Mouse (Mus musculus) heart, adult 2 months (tissue): Measurements from ENCODE around the gene Lmf2. TPM values are rescaled to one million over a fixed set of nuclear protein-coding genes. Genes with fewer than 3 reads are reported as not detected.

Experiments used
- DNase-seq, 2 experiments: peaks; one replicate each; pipeline ENCODE4 v3.0.0; 2021
- H3K27ac ChIP-seq: fragments of 200-600 bp; 2 replicates; pipeline ENCODE4 v1.8.1; 2022
- H3K27me3 ChIP-seq: fragments of 200-500 bp; 2 replicates; pipeline ENCODE4 v1.6.1; 2012; ENCODE audit warnings: mild to moderate bottlenecking, low read length, inconsistent platforms, mixed read lengths; ENCODE audit not compliant: control insufficient read depth, insufficient read depth
- H3K36me3 ChIP-seq: fragments of 200-500 bp; 2 replicates; pipeline ENCODE4 v1.6.1; 2012; ENCODE audit warnings: low read length, inconsistent platforms; ENCODE audit not compliant: control insufficient read depth, insufficient read depth
- H3K4me1 ChIP-seq: fragments of 200-500 bp; 2 replicates; pipeline ENCODE4 v1.6.1; 2011; ENCODE audit warnings: low read length; ENCODE audit not compliant: control insufficient read depth, insufficient read depth
- H3K4me3 ChIP-seq: fragments of 200-600 bp; 2 replicates; pipeline ENCODE4 v1.8.1; 2022
- H3K79me2 ChIP-seq: fragments of 200-500 bp; replicated peaks from 2 replicates; pipeline ENCODE4 v1.6.1; 2012; ENCODE audit warnings: mild to moderate bottlenecking, inconsistent platforms, low read length, moderate library complexity, mixed read lengths; ENCODE audit not compliant: control insufficient read depth, insufficient read depth
- H3K9ac ChIP-seq: fragments of 200-500 bp; 2 replicates; pipeline ENCODE4 v1.6.1; 2012; ENCODE audit warnings: low read depth, mild to moderate bottlenecking, control low read depth, inconsistent platforms, low read length, mixed read lengths
- CTCF ChIP-seq: fragments of 200-600 bp; IDR thresholded peaks from 2 replicates; pipeline ENCODE4 v1.8.1; 2022; ENCODE audit warnings: antibody characterized with exemption, mild to moderate bottlenecking, moderate library complexity
- EP300 ChIP-seq: fragments of 200-500 bp; IDR thresholded peaks from 2 replicates; pipeline ENCODE4 v1.6.1; 2011; ENCODE audit warnings: low read depth, low read length, control low read depth; ENCODE audit not compliant: insufficient read depth
- POLR2A ChIP-seq: fragments of 200-500 bp; IDR thresholded peaks from 2 replicates; pipeline ENCODE4 v1.6.1; 2011; ENCODE audit warnings: mild to moderate bottlenecking, low read depth, low read length, control low read depth; ENCODE audit not compliant: insufficient read depth
- WGBS: fragments of 180-500 bp; shearing (Covaris S2); methylation state at CpG from one replicate; pipeline ENCODE4 v1.1.7; 2018; 5-methylcytosine and 5-hydroxymethylcytosine counted together
- intact Hi-C: fragments of 180-260 bp; cut with DNase I; formaldehyde crosslinking; loops from one replicate; pipeline ENCODE4 v1.15.1; 2025
- polyA plus RNA-seq: library from polyadenylated mRNA; depleted of rRNA; stranded (reverse); fragments of >200 nt; gene quantifications from 2 replicates; pipeline ENCODE4 v1.2.3, GENCODE M21; 2012
- total RNA-seq, 2 experiments: library from RNA; stranded (reverse); gene quantifications; 2 replicates each; pipeline ENCODE4 v1.2.3; 2021

The Lmf2 gene
- total and polyA plus RNA-seq, 3 experiments, result 25.7 to 33.3 (median 26.1) TPM

DNA sequence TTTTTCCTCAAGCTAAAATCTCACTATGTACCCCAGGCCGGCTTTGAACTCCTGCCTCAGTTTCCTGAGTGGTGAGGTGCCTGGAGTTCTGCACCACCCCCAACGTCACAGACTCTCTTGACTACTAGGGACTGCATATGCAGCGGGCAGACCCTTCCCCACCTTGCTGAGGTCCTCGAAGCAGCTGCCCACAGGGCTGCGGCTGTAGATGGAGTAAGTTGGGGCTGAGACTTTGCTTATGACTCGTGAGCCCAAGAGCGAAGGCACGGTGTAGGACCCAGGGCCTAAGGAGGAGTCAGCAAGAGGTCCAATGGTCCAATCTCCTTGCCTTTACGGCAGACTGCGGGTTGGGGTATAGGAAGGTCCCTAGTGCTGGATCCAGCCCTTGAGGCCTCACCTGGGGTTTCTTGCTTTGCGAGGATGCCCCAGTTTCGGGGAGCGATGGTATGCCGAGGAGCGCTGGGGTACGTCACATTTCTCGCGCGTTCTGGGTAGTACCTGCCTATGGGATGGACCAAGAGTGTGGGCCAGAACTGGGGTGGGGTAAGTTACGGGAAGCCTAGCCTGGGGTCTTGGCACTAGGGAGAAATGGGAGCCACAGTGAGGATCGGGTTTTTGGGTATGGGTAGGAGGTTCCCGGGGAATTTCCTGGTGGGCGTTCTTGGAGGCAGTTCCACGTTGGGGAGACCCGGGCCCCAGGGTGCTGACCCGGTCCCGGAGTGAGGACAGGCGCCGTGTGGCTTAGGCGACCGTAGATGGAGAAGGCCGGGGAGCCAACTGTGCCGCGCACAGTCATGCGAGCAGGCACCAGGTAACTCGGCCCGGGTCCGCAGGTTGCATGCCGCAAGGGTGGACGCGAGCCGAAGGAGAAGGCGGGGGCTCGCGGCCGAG is 22.7 kb upstream of the Lmf2 start:
- Histone ChIP-seq H3K27me3 (0 out of 2 replicates have a peak, but pooled peaks cover 2% of the 10 kb centered on the region), H3K4me1 (peaks cover 1% of the 10 kb centered on the region; the same call in 1 of the 2 replicates), H3K4me3 (peak overlapping the region; percentile 62), H3K9ac (peak overlapping the region; percentile 35), H3K79me2 (no peaks in the 10 kb centered on the region), H3K36me3 (no peaks in the 10 kb centered on the region), H3K27ac (peak overlapping the region; percentile 87)
- no peak for DNase-seq
- TF ChIP-seq EP300 (no peak), POLR2A (no peak), CTCF (no peak)
- 20% methylated on average over 46 of the region's 46 CpGs for WGBS
- intact Hi-C loops, result loop anchor here (10.0 kb wide), 1 partner anchor 233 kb away; the partner anchor contains the start of genes Mapk11 and Mapk12

- intact Hi-C loops, result loop anchor here (10.0 kb wide), 1 partner anchor 233 kb away; the partner anchor contains the start of genes Mapk11 and Mapk12
- TF ChIP-seq POLR2A (no peak), EP300 (no peak), CTCF (no peak)
- H3K36me3 ChIP-seq, result no peaks in the 10 kb centered on the region
- no peaks in the 10 kb centered on the region for H3K79me2 ChIP-seq
- WGBS, result 14% methylated on average over 18 of the region's 18 CpGs
- DNase-seq, result no peak
- no peak overlapping the region for H3K9ac ChIP-seq
- H3K27ac ChIP-seq, result no peak overlapping the region
- no peak overlapping the region for H3K4me3 ChIP-seq
- H3K27me3 ChIP-seq, result 0 out of 2 replicates have a peak, but pooled peaks cover 2% of the 10 kb centered on the region
- peaks cover 7% of the 10 kb centered on the region for H3K4me1 ChIP-seq
Observed at GRCm38 (mm10) chr15:89377362-89377761, 21.9 kb upstream of the Lmf2 start.

- Histone ChIP-seq H3K4me3 (no peak within 1 kb of the TSS), H3K79me2 (no peaks in the 10 kb centered on the region), H3K9ac (no peak within 1 kb of the TSS), H3K27ac (no peak within 1 kb of the TSS), H3K27me3 (0 out of 2 replicates have a peak, but pooled peaks cover 2% of the 10 kb centered on the region), H3K36me3 (no peaks in the 10 kb centered on the region), H3K4me1 (peaks cover 7% of the 10 kb centered on the region)
- no peak for DNase-seq
- TF ChIP-seq POLR2A (no peak), CTCF (no peak), EP300 (no peak)
- intact Hi-C loops, result loop anchor here (10.0 kb wide), 1 partner anchor 232 kb away; the partner anchor contains the start of genes Mapk11 and Mapk12
- WGBS, result 42% methylated on average over 16 of the region's 16 CpGs
Observed at GRCm38 (mm10) chr15:89376957-89377356, 21.5 kb upstream of the Lmf2 start, which contains the start of gene Tymp. Gene Tymp (minus strand): TSS chr15:89377039.

- no peaks in the 10 kb centered on the region for H3K79me2 ChIP-seq
- no peak overlapping the region for H3K4me3 ChIP-seq
- peaks cover 7% of the 10 kb centered on the region for H3K4me1 ChIP-seq
- WGBS, result 81% methylated on average over 7 of the region's 7 CpGs
- H3K9ac ChIP-seq, result no peak overlapping the region
- H3K36me3 ChIP-seq, result no peaks in the 10 kb centered on the region
- DNase-seq, result no peak
- H3K27ac ChIP-seq, result no peak overlapping the region
- 0 out of 2 replicates have a peak, but pooled peaks cover 2% of the 10 kb centered on the region for H3K27me3 ChIP-seq
- intact Hi-C loops, result loop anchor here (10.0 kb wide), 1 partner anchor 231 kb away; the partner anchor contains the start of genes Mapk11 and Mapk12
- TF ChIP-seq CTCF, result no peak
Observed at GRCm38 (mm10) chr15:89376040-89376439, 20.6 kb upstream of the Lmf2 start.

GRCm38 (mm10) chr15:89374801-89375534 is 19.5 kb upstream of the Lmf2 start:
- Histone ChIP-seq H3K9ac (no peak overlapping the region), H3K27me3 (0 out of 2 replicates have a peak, but pooled peaks cover 2% of the 10 kb centered on the region), H3K36me3 (no peaks in the 10 kb centered on the region), H3K4me1 (peaks cover 7% of the 10 kb centered on the region), H3K27ac (no peak overlapping the region; the same call in 1 of the 2 replicates), H3K79me2 (no peaks in the 10 kb centered on the region), H3K4me3 (no peak overlapping the region)
- TF ChIP-seq EP300 (no peak), CTCF (no peak), POLR2A (no peak)
- DNase-seq, result no peak
- intact Hi-C loops, result loop anchor here (2.0 to 10.0 kb wide), 3 partner anchors 54 to 230 kb away; partner anchors contain the start of genes C730034F03Rik, Chkb, Gm44502 and Mapk11
- WGBS, result 88% methylated on average over 17 of the region's 17 CpGs
